Mouse (Mus musculus): ENCODE results near the gene Ap4e1.
"Not testable (repeated sequence)": the region's sequence is repeated elsewhere in the genome, so short reads cannot be mapped to it uniquely, and the experiment has no call there.

Gene Ap4e1

DNA sequence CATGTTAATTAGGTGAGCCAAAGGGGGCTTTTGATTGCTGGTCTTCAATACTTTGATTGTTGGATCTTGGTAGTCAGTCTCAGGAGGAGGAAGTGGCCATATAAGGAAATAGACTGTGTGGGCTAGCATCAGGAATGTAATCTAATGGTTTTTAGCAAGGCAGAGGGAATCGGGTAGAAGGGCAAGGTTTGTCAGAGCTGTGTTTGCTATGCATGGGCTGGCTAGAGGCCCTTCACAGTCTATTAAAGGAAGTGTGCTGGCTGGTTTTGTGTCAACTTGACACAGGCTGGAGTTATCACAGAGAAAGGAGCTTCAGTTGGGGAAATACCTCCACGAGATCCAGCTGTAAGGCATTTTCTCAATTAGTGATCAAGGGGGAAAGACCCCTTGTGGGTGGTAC, 70.5 kb downstream of the Ap4e1 start:
- DNase-seq: not testable (repeated sequence)

- no peak for DNase-seq
Measured at GRCm38 (mm10) chr2:127079881-127080590, 71.5 kb downstream of the Ap4e1 start.

GRCm38 (mm10) chr2:127080591-127081218, 72.2 kb downstream of the Ap4e1 start:
- DNase-seq: no peak

DNA sequence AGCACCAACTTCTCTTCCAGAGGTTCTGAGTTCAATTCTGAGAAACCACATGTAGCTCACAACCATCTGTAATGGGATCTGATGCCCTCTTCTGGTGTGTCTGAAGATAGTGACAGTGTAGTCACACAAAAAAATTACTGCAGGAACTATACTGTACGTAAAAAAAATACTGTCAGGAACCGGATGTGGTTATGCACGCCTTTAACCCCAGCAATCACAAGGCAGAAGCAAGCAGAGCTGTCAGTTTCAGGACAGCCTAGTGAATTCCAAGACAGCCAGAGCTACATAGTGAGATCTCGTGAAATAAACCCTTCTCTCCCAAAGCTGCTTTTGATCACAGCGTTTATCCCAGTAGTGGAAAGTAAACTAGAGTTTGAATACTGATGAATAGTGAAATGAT, 77.7 kb downstream of the Ap4e1 start:
- DNase-seq: no peak

- not testable (repeated sequence) for DNase-seq
Measured at GRCm38 (mm10) chr2:127090151-127090550, 81.6 kb downstream of the Ap4e1 start.

DNA sequence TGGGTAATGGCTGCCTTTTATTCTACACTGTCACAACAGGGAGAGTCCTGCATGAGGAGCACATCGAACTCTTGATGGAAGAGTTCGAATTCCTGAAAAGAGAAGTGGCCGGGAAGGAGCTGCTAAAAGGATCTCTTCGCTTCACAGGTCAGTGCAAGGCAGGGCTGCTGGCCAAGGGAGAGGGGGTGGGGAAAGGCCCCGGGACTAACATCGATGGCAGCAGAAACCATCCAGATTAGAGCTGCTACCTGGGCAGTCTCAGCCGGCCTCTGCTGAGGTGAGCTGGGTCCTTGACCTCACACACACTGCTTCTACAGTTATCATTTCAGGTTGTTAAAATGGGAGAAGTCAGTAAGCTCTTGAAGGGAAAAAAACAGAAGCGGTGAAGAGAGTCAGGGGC, 83.5 kb downstream of the Ap4e1 start:
- no peak for DNase-seq

- DNase-seq: no peak
Measured at GRCm38 (mm10) chr2:127108986-127109385, 100.5 kb downstream of the Ap4e1 start.

Data from right cerebral cortex, adult 18-20 months (tissue).